Mouse (Mus musculus) hindbrain, embryonic 16.5 days (tissue): ENCODE data around the gene A830005F24Rik. TPM values are rescaled to one million over a fixed set of nuclear protein-coding genes. Genes with fewer than 3 reads are reported as not detected.

Experiments used
- ATAC-seq: fragments of 200-750 bp; cut with Nextera tagmentation; 2 replicates; pipeline ENCODE4 v1.8.0; 2017; ENCODE audit warnings: moderate TSS enrichment, moderate library complexity
- H3K27ac ChIP-seq: fragments of 300-500 bp; sonication (generic); 2 replicates; pipeline ENCODE4 v1.5.1; 2014; ENCODE audit warnings: low read depth, mild to moderate bottlenecking, control low read depth, low read length, moderate library complexity
- H3K27me3 ChIP-seq: fragments of 300-500 bp; sonication (generic); replicated peaks from 2 replicates; pipeline ENCODE4 v1.6.1; 2014; ENCODE audit warnings: low read length; ENCODE audit not compliant: control insufficient read depth, insufficient read depth
- H3K36me3 ChIP-seq: fragments of 300-500 bp; sonication (generic); 2 replicates; pipeline ENCODE4 v1.6.1; 2014; ENCODE audit warnings: mild to moderate bottlenecking, low read length, moderate library complexity, mixed read lengths; ENCODE audit not compliant: control insufficient read depth, insufficient read depth
- H3K4me1 ChIP-seq: fragments of 300-500 bp; sonication (generic); 2 replicates; pipeline ENCODE4 v1.6.1; 2014; ENCODE audit warnings: low read depth, low read length; ENCODE audit not compliant: control insufficient read depth, insufficient read depth
- H3K4me2 ChIP-seq: fragments of 300-500 bp; sonication (generic); 2 replicates; pipeline ENCODE4 v1.6.1; 2014; ENCODE audit warnings: mild to moderate bottlenecking, low read length, control low read depth, moderate library complexity
- H3K4me3 ChIP-seq: fragments of 300-500 bp; sonication (generic); 2 replicates; pipeline ENCODE4 v1.5.1; 2014; ENCODE audit warnings: mild to moderate bottlenecking, low read length, control low read depth, moderate library complexity
- H3K9ac ChIP-seq: fragments of 300-500 bp; sonication (generic); 2 replicates; pipeline ENCODE4 v1.6.1; 2014; ENCODE audit warnings: low read depth, mild to moderate bottlenecking, control low read depth, low read length, moderate library complexity
- H3K9me3 ChIP-seq: fragments of 300-500 bp; sonication (generic); 2 replicates; pipeline ENCODE4 v1.6.1; 2014; ENCODE audit warnings: mild to moderate bottlenecking, low read length, moderate library complexity; ENCODE audit not compliant: control insufficient read depth
- WGBS: fragments of 180-500 bp; shearing (Covaris S2); extraction: QIAGEN DNeasy Blood & Tissue Kit; methylation state at CpG from one replicate; pipeline ENCODE4 v1.1.7; 2014; 5-methylcytosine and 5-hydroxymethylcytosine counted together
- polyA plus RNA-seq: library from polyadenylated mRNA; unstranded; fragments of >200 nt; fragmentation: Nextera tagmentation; extraction: Ambion mirVana; gene quantifications from 2 replicates; pipeline ENCODE4 v1.2.1, GENCODE M21; 2015

Gene A830005F24Rik
- polyA plus RNA-seq, result 3.0 and 4.0 TPM in 2 replicates

GRCm38 (mm10) chr13:48513003-48513929 is at the start of gene A830005F24Rik, which contains the start of gene Zfp169:
Gene A830005F24Rik, plus strand, starts transcription at chr13:48513570.
Gene Zfp169, minus strand, starts transcription at chr13:48513451.
- Histone ChIP-seq H3K9me3 (no peaks in the 10 kb centered on the region), H3K4me3 (peak within 1 kb of the TSS; percentile 86), H3K27me3 (no peaks in the 10 kb centered on the region), H3K9ac (peak within 1 kb of the TSS; percentile 92), H3K36me3 (no peaks in the 10 kb centered on the region), H3K27ac (peak within 1 kb of the TSS; percentile 76), H3K4me2 (peak within 1 kb of the TSS; percentile 62), H3K4me1 (peaks cover 7% of the 10 kb centered on the region)
- ATAC-seq, result peak; percentile 99
- 3% methylated on average over 34 of the region's 34 CpGs for WGBS

- H3K27ac ChIP-seq, result no peak overlapping the region
- ATAC-seq, result peak; percentile 70
- H3K4me2 ChIP-seq, result no peak overlapping the region
- no peak overlapping the region for H3K9ac ChIP-seq
- 8% methylated on average over 4 of the region's 4 CpGs for WGBS
- H3K27me3 ChIP-seq, result no peaks in the 10 kb centered on the region
- H3K36me3 ChIP-seq, result no peaks in the 10 kb centered on the region
- H3K4me1 ChIP-seq, result peaks cover 12% of the 10 kb centered on the region
- no peak overlapping the region for H3K4me3 ChIP-seq
- H3K9me3 ChIP-seq, result no peaks in the 10 kb centered on the region
Measured at GRCm38 (mm10) chr13:48464170-48464569, 49.2 kb upstream of the A830005F24Rik start.

- 26% methylated on average over 10 of the region's 10 CpGs for WGBS
- peak overlapping the region; percentile 2; the same call in 1 of the 2 replicates for H3K4me2 ChIP-seq
- peak overlapping the region; percentile 33; the same call in 1 of the 2 replicates for H3K9ac ChIP-seq
- H3K4me1 ChIP-seq, result peaks cover 12% of the 10 kb centered on the region
- H3K9me3 ChIP-seq, result no peaks in the 10 kb centered on the region
- H3K4me3 ChIP-seq, result no peak overlapping the region
- no peaks in the 10 kb centered on the region for H3K27me3 ChIP-seq
- no peak overlapping the region for H3K27ac ChIP-seq
- ATAC-seq, result no peak
- H3K36me3 ChIP-seq, result no peaks in the 10 kb centered on the region
Measured at GRCm38 (mm10) chr13:48466186-48466585, 47.2 kb upstream of the A830005F24Rik start.

GRCm38 (mm10) chr13:48468656-48469180 is 44.7 kb upstream of the A830005F24Rik start:
- 65% methylated on average over 15 of the region's 15 CpGs for WGBS
- ATAC-seq, result no peak
- Histone ChIP-seq H3K4me3 (no peak overlapping the region), H3K27me3 (no peaks in the 10 kb centered on the region), H3K4me2 (no peak overlapping the region), H3K9me3 (no peaks in the 10 kb centered on the region), H3K9ac (no peak overlapping the region), H3K4me1 (peaks cover 12% of the 10 kb centered on the region), H3K27ac (no peak overlapping the region), H3K36me3 (no peaks in the 10 kb centered on the region)

- Histone ChIP-seq H3K27me3 (no peaks in the 10 kb centered on the region), H3K4me1 (no peaks in the 10 kb centered on the region), H3K9ac (no peak overlapping the region), H3K27ac (no peak overlapping the region), H3K9me3 (no peaks in the 10 kb centered on the region), H3K36me3 (peaks cover 6% of the 10 kb centered on the region; the same call in 1 of the 2 replicates), H3K4me2 (no peak overlapping the region), H3K4me3 (no peak overlapping the region)
- WGBS, result 92% methylated on average over 4 of the region's 4 CpGs
- ATAC-seq, result no peak
Measured at GRCm38 (mm10) chr13:48483606-48484005, 29.8 kb upstream of the A830005F24Rik start.

- Histone ChIP-seq H3K9me3 (0 out of 2 replicates have a peak, but pooled peaks cover under 1% of the 10 kb centered on the region), H3K4me2 (no peak overlapping the region), H3K27me3 (no peaks in the 10 kb centered on the region), H3K4me3 (no peak overlapping the region), H3K4me1 (no peaks in the 10 kb centered on the region), H3K9ac (no peak overlapping the region), H3K36me3 (peaks cover 41% of the 10 kb centered on the region), H3K27ac (no peak overlapping the region)
- WGBS, result 91% methylated on average over 35 of the region's 35 CpGs
- ATAC-seq, result no peak
Measured at GRCm38 (mm10) chr13:48490396-48491182, 22.8 kb upstream of the A830005F24Rik start.

GRCm38 (mm10) chr13:48493183-48493582 is 20.2 kb upstream of the A830005F24Rik start:
- Histone ChIP-seq H3K4me3 (no peak overlapping the region), H3K4me2 (no peak overlapping the region), H3K9me3 (0 out of 2 replicates have a peak, but pooled peaks cover 2% of the 10 kb centered on the region), H3K9ac (no peak overlapping the region), H3K27ac (no peak overlapping the region), H3K27me3 (no peaks in the 10 kb centered on the region), H3K36me3 (peaks cover 41% of the 10 kb centered on the region), H3K4me1 (peaks cover 4% of the 10 kb centered on the region)
- ATAC-seq, result no peak
- 85% methylated on average over 4 of the region's 5 CpGs for WGBS

GRCm38 (mm10) chr13:48497693-48498221 is 15.6 kb upstream of the A830005F24Rik start:
- WGBS, result 9% methylated on average over 15 of the region's 15 CpGs
- Histone ChIP-seq H3K4me3 (peak overlapping the region; percentile 35), H3K9ac (0 out of 2 replicates have a peak overlapping the region, but pooled peaks have one; percentile 47), H3K36me3 (peaks cover 13% of the 10 kb centered on the region), H3K4me2 (peak overlapping the region; percentile 53), H3K27ac (peak overlapping the region; percentile 59; the same call in 1 of the 2 replicates), H3K4me1 (peaks cover 4% of the 10 kb centered on the region), H3K27me3 (no peaks in the 10 kb centered on the region), H3K9me3 (0 out of 2 replicates have a peak, but pooled peaks cover 2% of the 10 kb centered on the region)
- ATAC-seq, result peak; percentile 98
